Mouse (Mus musculus) midbrain, embryonic 14.5 days (tissue): Measurements from ENCODE around the gene Cox11. TPM values are rescaled to one million over a fixed set of nuclear protein-coding genes. Genes with fewer than 3 reads are reported as not detected.

Source experiments
- ATAC-seq: fragments of 200-750 bp; cut with Nextera tagmentation; 2 replicates; pipeline ENCODE4 v1.8.0; 2017; ENCODE audit warnings: moderate number of reproducible peaks, moderate library complexity; ENCODE audit not compliant: low FRiP score, low TSS enrichment
- DNase-seq: peaks from one replicate; pipeline ENCODE4 v3.0.0-alpha.2; 2015
- H3K27ac ChIP-seq: fragments of 300-500 bp; sonication (generic); replicated peaks from 2 replicates; pipeline ENCODE4 v1.5.1; 2014; ENCODE audit warnings: mild to moderate bottlenecking, low read depth, low read length, moderate library complexity
- H3K27me3 ChIP-seq: fragments of 300-500 bp; sonication (generic); 2 replicates; pipeline ENCODE4 v1.6.1; 2014; ENCODE audit warnings: low read length, control low read depth, mixed read lengths; ENCODE audit not compliant: control insufficient read depth, insufficient read depth
- H3K36me3 ChIP-seq: fragments of 300-500 bp; sonication (generic); 2 replicates; pipeline ENCODE4 v1.6.1; 2014; ENCODE audit warnings: low read length, control low read depth; ENCODE audit not compliant: control insufficient read depth, insufficient read depth
- H3K4me1 ChIP-seq: fragments of 300-500 bp; sonication (generic); 2 replicates; pipeline ENCODE4 v1.6.1; 2014; ENCODE audit warnings: mild to moderate bottlenecking, antibody characterized with exemption, low read length, control low read depth; ENCODE audit not compliant: control insufficient read depth, insufficient read depth
- H3K4me2 ChIP-seq: fragments of 300-500 bp; sonication (generic); 2 replicates; pipeline ENCODE4 v1.6.1; 2014; ENCODE audit warnings: mild to moderate bottlenecking, low read length, moderate library complexity
- H3K4me3 ChIP-seq: fragments of 300-500 bp; sonication (generic); replicated peaks from 2 replicates; pipeline ENCODE4 v1.5.1; 2014; ENCODE audit warnings: low read depth, low read length
- H3K9ac ChIP-seq: fragments of 300-500 bp; sonication (generic); replicated peaks from 2 replicates; pipeline ENCODE4 v1.6.1; 2014; ENCODE audit warnings: mild to moderate bottlenecking, low read length, moderate library complexity
- H3K9me3 ChIP-seq: fragments of 300-500 bp; sonication (generic); 2 replicates; pipeline ENCODE4 v1.6.1; 2016; ENCODE audit warnings: low read length, control low read depth, mixed read lengths; ENCODE audit not compliant: control insufficient read depth
- WGBS: fragments of 180-500 bp; shearing (Covaris S2); extraction: QIAGEN DNeasy Blood & Tissue Kit; methylation state at CpG from one replicate; pipeline ENCODE4 v1.1.7; 2014; 5-methylcytosine and 5-hydroxymethylcytosine counted together
- polyA plus RNA-seq: library from polyadenylated mRNA; unstranded; fragments of >200 nt; fragmentation: Nextera tagmentation; extraction: Ambion mirVana; gene quantifications from 2 replicates; pipeline ENCODE4 v1.2.1, GENCODE M21; 2014

The Cox11 gene
- polyA plus RNA-seq = 27.8 and 37.9 TPM in 2 replicates

DNA sequence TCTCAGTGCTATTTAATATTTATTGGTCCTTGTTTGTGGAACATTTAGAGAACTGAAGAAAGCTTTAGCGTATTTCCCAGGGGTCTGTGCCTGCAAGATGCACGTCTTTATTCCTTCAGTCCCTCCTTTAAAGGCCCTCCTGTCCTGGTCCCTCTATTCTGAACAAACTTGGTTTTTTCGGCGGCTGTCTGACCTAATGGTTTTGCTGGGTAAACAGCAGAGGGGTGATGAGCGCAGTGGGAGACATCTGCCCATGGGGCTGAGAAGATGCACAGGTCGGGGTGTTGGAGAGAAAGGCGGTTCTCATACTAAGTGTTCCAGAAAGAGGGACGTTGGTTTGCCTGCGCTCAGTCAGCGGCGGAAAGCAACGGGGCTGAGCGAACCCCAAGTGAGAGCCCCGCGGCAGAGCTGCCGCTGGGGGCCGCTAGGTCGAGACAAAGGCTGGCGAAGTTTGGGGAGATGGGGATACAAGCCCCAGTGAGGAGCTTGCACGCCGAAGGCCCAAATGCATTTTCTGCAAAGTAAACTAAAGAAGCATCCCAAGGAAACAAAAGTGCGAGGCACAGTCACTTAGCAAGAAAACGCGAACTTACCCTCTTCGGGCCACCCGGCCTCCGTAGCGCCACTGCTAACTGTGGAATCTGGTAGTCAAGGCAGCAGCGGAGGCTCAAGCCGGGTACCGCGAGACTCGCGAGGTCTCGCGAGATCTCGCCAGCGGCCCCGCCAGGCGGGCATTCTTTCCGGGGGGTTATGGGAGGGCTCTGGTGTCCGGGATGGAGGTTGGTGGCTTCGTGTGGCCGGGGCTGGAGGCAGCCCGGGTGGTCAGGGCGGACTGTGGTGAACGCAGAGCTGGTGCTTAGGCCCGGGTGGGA lies at the start of gene Cox11, which contains the start of gene Stxbp4:
Gene Cox11, plus strand, starts transcription at position 734 of the 872 bp plus-strand sequence.
Gene Stxbp4, minus strand, starts transcription at position 645 of the 872 bp plus-strand sequence.
- peak; percentile 99 for DNase-seq
- peak; percentile 97 for ATAC-seq

GRCm38 (mm10) chr11:90590996-90591395 lies 47.0 kb upstream of the Cox11 start:
- Histone ChIP-seq H3K4me2 (no peak overlapping the region), H3K9ac (no peak overlapping the region), H3K4me3 (no peak overlapping the region), H3K36me3 (peaks cover 22% of the 10 kb centered on the region; the same call in 1 of the 2 replicates), H3K4me1 (no peaks in the 10 kb centered on the region), H3K27me3 (no peaks in the 10 kb centered on the region), H3K9me3 (peaks cover 3% of the 10 kb centered on the region; the same call in 1 of the 2 replicates), H3K27ac (no peak overlapping the region)
- no peak for ATAC-seq
- no peak for DNase-seq
- 94% methylated on average over 1 of the region's 1 CpGs for WGBS

More for the DNA sequence above, at the start of gene Cox11, which contains the start of gene Stxbp4:
- Histone ChIP-seq H3K27ac (peak within 1 kb of the TSS; percentile 96), H3K4me3 (peak within 1 kb of the TSS; percentile 99), H3K4me1 (peaks cover 23% of the 10 kb centered on the region), H3K9ac (peak within 1 kb of the TSS; percentile 99), H3K9me3 (no peaks in the 10 kb centered on the region), H3K27me3 (no peaks in the 10 kb centered on the region), H3K36me3 (peaks cover 11% of the 10 kb centered on the region), H3K4me2 (peak within 1 kb of the TSS; percentile 73)
- WGBS = under 1% methylated on average over 48 of the region's 48 CpGs

- H3K27me3 ChIP-seq = no peaks in the 10 kb centered on the region
- H3K4me1 ChIP-seq = no peaks in the 10 kb centered on the region
- ATAC-seq (no peak), DNase-seq (no peak)
- WGBS = 94% methylated on average over 1 of the region's 1 CpGs
- H3K27ac ChIP-seq = no peak overlapping the region
- no peak overlapping the region for H3K4me3 ChIP-seq
- no peak overlapping the region for H3K9ac ChIP-seq
- H3K36me3 ChIP-seq = peaks cover 19% of the 10 kb centered on the region
- no peaks in the 10 kb centered on the region for H3K9me3 ChIP-seq
- no peak overlapping the region for H3K4me2 ChIP-seq
Observed at GRCm38 (mm10) chr11:90595826-90596225, 42.1 kb upstream of the Cox11 start.

DNA sequence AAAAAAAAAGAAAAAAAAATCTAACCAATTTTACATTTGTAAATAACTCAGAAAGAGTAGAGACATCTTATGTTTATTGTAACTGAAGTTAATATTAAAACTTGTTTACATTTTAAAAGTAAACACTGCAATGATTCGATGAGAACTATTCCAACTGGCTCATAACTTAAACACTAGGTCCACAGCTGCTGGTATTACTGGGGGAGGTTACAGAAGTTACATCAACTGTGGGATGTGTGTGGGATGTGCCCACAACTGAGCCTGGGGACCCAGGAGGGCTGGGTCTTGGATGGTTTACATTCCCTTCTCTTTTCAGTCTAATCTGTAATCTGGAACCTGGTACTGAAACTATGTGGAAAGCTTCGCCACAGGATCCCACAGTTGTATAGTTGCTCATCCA lies 34.9 kb upstream of the Cox11 start:
- ATAC-seq = no peak
- H3K4me2 ChIP-seq = no peak overlapping the region
- no peak overlapping the region for H3K9ac ChIP-seq
- H3K4me1 ChIP-seq = no peaks in the 10 kb centered on the region
- H3K4me3 ChIP-seq = no peak overlapping the region
- H3K27me3 ChIP-seq = no peaks in the 10 kb centered on the region
- no peak for DNase-seq
- peaks cover 26% of the 10 kb centered on the region for H3K36me3 ChIP-seq
- no peaks in the 10 kb centered on the region for H3K9me3 ChIP-seq
- H3K27ac ChIP-seq = no peak overlapping the region
- 96% methylated on average over 2 of the region's 2 CpGs for WGBS

- DNase-seq (no peak), ATAC-seq (no peak)
Observed at GRCm38 (mm10) chr11:90612118-90612517, 25.9 kb upstream of the Cox11 start.

GRCm38 (mm10) chr11:90614743-90615142 lies 23.2 kb upstream of the Cox11 start:
- no peak for DNase-seq
- Histone ChIP-seq H3K9ac (no peak overlapping the region), H3K4me1 (no peaks in the 10 kb centered on the region), H3K4me2 (no peak overlapping the region), H3K9me3 (no peaks in the 10 kb centered on the region), H3K4me3 (no peak overlapping the region), H3K36me3 (0 out of 2 replicates have a peak, but pooled peaks cover 14% of the 10 kb centered on the region), H3K27ac (no peak overlapping the region), H3K27me3 (no peaks in the 10 kb centered on the region)
- WGBS = 95% methylated on average over 6 of the region's 6 CpGs
- no peak for ATAC-seq

More at GRCm38 (mm10) chr11:90612118-90612517, 25.9 kb upstream of the Cox11 start:
- Histone ChIP-seq H3K4me2 (no peak overlapping the region), H3K4me1 (no peaks in the 10 kb centered on the region), H3K27ac (no peak overlapping the region), H3K9me3 (no peaks in the 10 kb centered on the region), H3K9ac (no peak overlapping the region), H3K4me3 (no peak overlapping the region), H3K27me3 (no peaks in the 10 kb centered on the region), H3K36me3 (0 out of 2 replicates have a peak, but pooled peaks cover 3% of the 10 kb centered on the region)

- ATAC-seq (no peak), DNase-seq (peak; percentile 82)
- Histone ChIP-seq H3K27ac (no peak overlapping the region), H3K9me3 (no peaks in the 10 kb centered on the region), H3K4me2 (no peak overlapping the region), H3K27me3 (no peaks in the 10 kb centered on the region), H3K4me1 (no peaks in the 10 kb centered on the region), H3K4me3 (no peak overlapping the region), H3K36me3 (peaks cover 22% of the 10 kb centered on the region; the same call in 1 of the 2 replicates), H3K9ac (no peak overlapping the region)
Observed at GRCm38 (mm10) chr11:90616431-90616830, 21.5 kb upstream of the Cox11 start.

- peaks cover 19% of the 10 kb centered on the region; the same call in 1 of the 2 replicates for H3K36me3 ChIP-seq
- DNase-seq (no peak), ATAC-seq (no peak)
- no peaks in the 10 kb centered on the region for H3K9me3 ChIP-seq
- H3K27ac ChIP-seq = no peak overlapping the region
- WGBS = 80% methylated on average over 12 of the region's 12 CpGs
- no peaks in the 10 kb centered on the region for H3K27me3 ChIP-seq
- no peak overlapping the region for H3K9ac ChIP-seq
- no peak overlapping the region for H3K4me3 ChIP-seq
- no peak overlapping the region for H3K4me2 ChIP-seq
- no peaks in the 10 kb centered on the region for H3K4me1 ChIP-seq
Observed at GRCm38 (mm10) chr11:90622044-90622443, 15.9 kb upstream of the Cox11 start.
